Mouse (Mus musculus) gastrocnemius, postnatal 10 days (tissue): ENCODE data around the gene 1700029J07Rik. TPM values are rescaled to one million over a fixed set of nuclear protein-coding genes. Genes with fewer than 3 reads are reported as not detected.
A peak's percentile ranks its signal among the peaks of the same experiment; 100 is the strongest.

Source experiments
- DNase-seq: peaks from one replicate; pipeline ENCODE4 v3.0.0; 2021; ENCODE audit warnings: mixed read lengths
- long read RNA-seq, 2 experiments: library from polyadenylated mRNA; stranded (forward); transcript quantifications; one replicate each; pipeline ENCODE4 v2.0.0; 2021
- total RNA-seq, 2 experiments: library from RNA; stranded (reverse); gene quantifications; 2 replicates each; pipeline ENCODE4 v1.2.3; 2021

Gene 1700029J07Rik
- total RNA-seq: under 1 TPM; 0.68 TPM
- long read RNA-seq, experiment 1, partial matches to known transcripts: 0 of 1 reads
- long read RNA-seq, experiment 1, other reads (novel, unspliced or antisense): 0 of 1 reads
- long read RNA-seq, experiment 2: 0 reads

GRCm38 (mm10) chr8:45975126-45975836 lies at the start of gene 1700029J07Rik, which contains the start of gene Ufsp2:
Gene 1700029J07Rik, minus strand, starts transcription at chr8:45975252.
Gene Ufsp2, plus strand, starts transcription at chr8:45975528.
- peak; percentile 98 for DNase-seq

- DNase-seq: no peak
Measured at GRCm38 (mm10) chr8:46024392-46024791, 49.3 kb upstream of the 1700029J07Rik start.

GRCm38 (mm10) chr8:46022758-46023157 lies 47.7 kb upstream of the 1700029J07Rik start:
- DNase-seq: no peak

GRCm38 (mm10) chr8:46022203-46022602 lies 47.2 kb upstream of the 1700029J07Rik start:
- no peak for DNase-seq

- DNase-seq: peak; percentile 15
Measured at GRCm38 (mm10) chr8:46010746-46011680, 36.0 kb upstream of the 1700029J07Rik start.

GRCm38 (mm10) chr8:46010306-46010705 lies 35.3 kb upstream of the 1700029J07Rik start:
- no peak for DNase-seq

GRCm38 (mm10) chr8:46007050-46007672 lies 32.1 kb upstream of the 1700029J07Rik start:
- no peak for DNase-seq

GRCm38 (mm10) chr8:46005596-46005995 lies 30.5 kb upstream of the 1700029J07Rik start, which contains the start of gene Ankrd37:
Gene Ankrd37, minus strand, starts transcription at chr8:46005707.
- DNase-seq: no peak

- peak; percentile 99 for DNase-seq
Measured at GRCm38 (mm10) chr8:45999784-46000705, 25.0 kb upstream of the 1700029J07Rik start.

GRCm38 (mm10) chr8:45999138-45999783 lies 24.2 kb upstream of the 1700029J07Rik start, which contains the start of gene Lrp2bp:
Gene Lrp2bp, plus strand, starts transcription at chr8:45999303.
- no peak for DNase-seq

GRCm38 (mm10) chr8:45998228-45998627 lies 23.2 kb upstream of the 1700029J07Rik start:
- DNase-seq: no peak

GRCm38 (mm10) chr8:45995576-45995975 lies 20.5 kb upstream of the 1700029J07Rik start:
- DNase-seq: no peak

GRCm38 (mm10) chr8:45994111-45994510 lies 19.1 kb upstream of the 1700029J07Rik start:
- no peak for DNase-seq

- no peak for DNase-seq
Measured at GRCm38 (mm10) chr8:45990631-45991310, 15.7 kb upstream of the 1700029J07Rik start.

- DNase-seq: no peak
Measured at GRCm38 (mm10) chr8:45988189-45988588, 13.1 kb upstream of the 1700029J07Rik start.

GRCm38 (mm10) chr8:45986665-45987064 lies 11.6 kb upstream of the 1700029J07Rik start:
- no peak for DNase-seq

- no peak for DNase-seq
Measured at GRCm38 (mm10) chr8:45975837-45976468, 901 bp upstream of the 1700029J07Rik start.

- no peak for DNase-seq
Measured at GRCm38 (mm10) chr8:45973988-45974505, 1.0 kb downstream of the 1700029J07Rik start.

GRCm38 (mm10) chr8:45970894-45971293 lies 4.2 kb downstream of the 1700029J07Rik start:
- no peak for DNase-seq
